Mouse (Mus musculus) frontal cortex, postnatal 10 days (tissue): Measurements from ENCODE around the gene Guca1a.
"Not testable (repeated sequence)": the region's sequence is repeated elsewhere in the genome, so short reads cannot be mapped to it uniquely, and the experiment has no call there.

Experiments used
- DNase-seq, 2 experiments: peaks; one replicate each; pipeline ENCODE4 v3.0.0; 2022; ENCODE audit warnings: low spot score in 2 of 2, mixed read lengths in 1 of 2

The Guca1a gene

GRCm38 (mm10) chr17:47400451-47400850, at the start of gene Guca1a:
Gene Guca1a, minus strand, starts transcription at chr17:47400584.
- no peak for DNase-seq

GRCm38 (mm10) chr17:47449432-47449831, 49.0 kb upstream of the Guca1a start:
- DNase-seq = no peak

- no peak for DNase-seq
Measured at GRCm38 (mm10) chr17:47448523-47449372, 48.4 kb upstream of the Guca1a start.

GRCm38 (mm10) chr17:47446561-47446960, 46.2 kb upstream of the Guca1a start:
- no peak for DNase-seq

GRCm38 (mm10) chr17:47446025-47446424, 45.6 kb upstream of the Guca1a start:
- DNase-seq = no peak

- DNase-seq = no peak
Measured at GRCm38 (mm10) chr17:47445518-47445917, 45.1 kb upstream of the Guca1a start.

- DNase-seq = no peak
Measured at GRCm38 (mm10) chr17:47444113-47444512, 43.7 kb upstream of the Guca1a start.

GRCm38 (mm10) chr17:47442271-47442670, 41.9 kb upstream of the Guca1a start:
- DNase-seq = no peak

GRCm38 (mm10) chr17:47441296-47442051, 41.1 kb upstream of the Guca1a start:
- DNase-seq = no peak

- no peak for DNase-seq
Measured at GRCm38 (mm10) chr17:47440359-47440890, 40.0 kb upstream of the Guca1a start.

- no peak for DNase-seq
Measured at GRCm38 (mm10) chr17:47439396-47440028, 39.1 kb upstream of the Guca1a start.

- no peak for DNase-seq
Measured at GRCm38 (mm10) chr17:47438611-47439010, 38.2 kb upstream of the Guca1a start.

- DNase-seq = no peak
Measured at GRCm38 (mm10) chr17:47436907-47437547, 36.6 kb upstream of the Guca1a start, which contains the start of gene 1700001C19Rik. Gene 1700001C19Rik, minus strand, starts transcription at chr17:47437376.

- no peak for DNase-seq
Measured at GRCm38 (mm10) chr17:47436156-47436906, 35.9 kb upstream of the Guca1a start, which contains the start of gene AI661453. Gene AI661453, plus strand, starts transcription at chr17:47436615.

- DNase-seq = no peak
Measured at GRCm38 (mm10) chr17:47430815-47431214, 30.4 kb upstream of the Guca1a start.

GRCm38 (mm10) chr17:47428831-47429304, 28.5 kb upstream of the Guca1a start:
- no peak for DNase-seq

GRCm38 (mm10) chr17:47427316-47427715, 26.9 kb upstream of the Guca1a start:
- DNase-seq = no peak

- no peak for DNase-seq
Measured at GRCm38 (mm10) chr17:47424186-47424585, 23.8 kb upstream of the Guca1a start.

- not testable (repeated sequence) for DNase-seq
Measured at GRCm38 (mm10) chr17:47422616-47423015, 22.2 kb upstream of the Guca1a start.

- no peak for DNase-seq
Measured at GRCm38 (mm10) chr17:47421566-47421965, 21.2 kb upstream of the Guca1a start.
